Mouse (Mus musculus) ZHBTc4 (cell line): ENCODE data around the gene Slc10a4.

ENCODE experiments used
- DNase-seq: peaks from one replicate; pipeline ENCODE4 v3.0.0-alpha.2; 2011; ENCODE audit warnings: low read depth, low spot score

The Slc10a4 gene

GRCm38 (mm10) chr5:73013611-73014287 lies 7.1 kb downstream of the Slc10a4 start:
- peak; percentile 30 for DNase-seq

- DNase-seq = no peak
Observed at GRCm38 (mm10) chr5:73014745-73015144, 8.1 kb downstream of the Slc10a4 start.

- no peak for DNase-seq
Observed at GRCm38 (mm10) chr5:73023801-73024200, 17.1 kb downstream of the Slc10a4 start.

GRCm38 (mm10) chr5:73028646-73029045 lies 22.0 kb downstream of the Slc10a4 start:
- DNase-seq = no peak

- no peak for DNase-seq
Observed at GRCm38 (mm10) chr5:73032481-73032880, 25.8 kb downstream of the Slc10a4 start.

GRCm38 (mm10) chr5:73044055-73044454 lies 37.4 kb downstream of the Slc10a4 start:
- peak; percentile 57 for DNase-seq

GRCm38 (mm10) chr5:73047651-73048245 lies 41.1 kb downstream of the Slc10a4 start:
- no peak for DNase-seq

- DNase-seq = no peak
Observed at GRCm38 (mm10) chr5:73053933-73054332, 47.2 kb downstream of the Slc10a4 start.

GRCm38 (mm10) chr5:73056457-73056856 lies 49.8 kb downstream of the Slc10a4 start:
- peak; percentile 46 for DNase-seq

- no peak for DNase-seq
Observed at GRCm38 (mm10) chr5:73056937-73057336, 50.3 kb downstream of the Slc10a4 start.

GRCm38 (mm10) chr5:73061506-73062155 lies 54.9 kb downstream of the Slc10a4 start:
- DNase-seq = no peak
